Mouse (Mus musculus): ENCODE data around the gene 5730522E02Rik.

GRCm38 (mm10) chr11:25994128-25994527 is 216.4 kb downstream of the 5730522E02Rik start:
- TF ChIP-seq POLR2A (IDR thresholded peaks at IDR 0.05; ENCODE audit: control insufficient read depth, low read depth, low read length) (no peak), CTCF (IDR thresholded peaks at IDR 0.05; ENCODE audit: control insufficient read depth, insufficient read depth, insufficient replicate concordance, low read depth, low read length) (no peak)
